Mouse (Mus musculus) kidney, postnatal 25 days (tissue): ENCODE results near the gene Naif1.

Experiments used
- DNase-seq, 2 experiments: peaks; one replicate each; pipeline ENCODE4 v3.0.0; 2021; ENCODE audit warnings: mixed read lengths in 2 of 2

The Naif1 gene

DNA sequence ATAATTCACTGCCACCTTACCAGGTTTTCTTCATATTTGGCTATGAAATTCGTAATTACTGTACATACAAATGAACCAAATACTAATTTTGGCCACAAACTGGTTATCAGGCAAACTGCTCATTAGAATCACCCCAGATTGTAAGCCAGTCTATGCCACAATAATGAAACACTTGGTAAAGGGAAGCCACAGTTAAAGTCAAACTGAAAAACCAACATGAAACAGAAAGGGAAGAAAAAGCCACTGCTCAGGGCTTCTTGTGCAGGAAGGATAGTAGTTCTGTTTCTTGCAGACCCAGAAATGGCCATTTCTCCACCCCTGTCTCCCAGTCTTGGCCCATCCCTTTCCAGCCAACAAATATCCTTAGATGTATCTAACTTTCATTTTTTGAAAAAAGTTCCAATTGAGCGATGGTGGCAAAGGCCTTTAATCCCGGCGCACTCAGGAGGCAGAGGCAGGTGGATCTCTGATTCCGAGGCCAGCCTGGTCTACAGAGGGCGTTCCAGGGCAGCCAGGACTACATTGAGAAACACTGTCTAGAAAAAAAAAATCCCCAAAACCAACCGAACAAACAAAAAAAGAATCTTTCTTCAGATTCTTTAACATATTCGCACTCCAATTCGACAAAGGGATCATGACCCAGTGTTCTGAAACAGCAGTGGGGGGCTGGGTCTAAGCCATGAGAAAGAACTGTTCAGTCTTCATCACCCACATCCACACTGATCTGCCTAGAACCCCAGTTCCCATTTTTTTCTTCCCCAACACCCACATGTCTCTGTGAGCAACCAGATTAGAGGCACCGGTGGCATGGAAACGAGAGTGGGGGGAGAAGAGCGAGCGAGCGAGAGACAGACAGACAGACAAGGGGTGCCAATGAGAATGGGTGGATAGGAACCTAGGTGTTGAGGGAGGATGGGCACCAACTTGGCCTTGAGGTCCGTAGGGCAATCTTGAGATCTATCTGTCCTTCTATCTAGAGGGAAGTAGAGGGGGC is at the start of gene Naif1:
Gene Naif1 (plus strand): TSS at position 697 of the 994 bp plus-strand sequence.
- DNase-seq = no peak

DNA sequence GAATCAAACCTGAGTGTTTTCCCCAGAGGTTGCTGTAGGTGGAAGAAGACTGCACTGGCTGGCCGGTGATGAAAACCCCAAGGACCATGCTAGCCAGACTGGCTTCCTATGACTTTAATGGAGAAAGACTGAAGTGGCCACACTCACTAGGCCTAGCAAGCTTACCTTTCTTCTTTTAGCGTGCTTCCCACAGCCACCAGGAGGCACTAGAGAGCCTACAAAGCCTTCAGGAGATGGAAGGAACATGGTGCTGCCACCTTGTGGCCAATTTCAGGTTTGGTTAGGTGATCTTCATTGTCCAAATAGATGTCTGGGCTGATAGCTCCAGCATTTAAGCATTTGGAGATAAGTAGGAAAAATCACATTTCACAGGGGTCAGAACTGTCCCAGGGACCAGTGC is 45.6 kb upstream of the Naif1 start:
- DNase-seq = peak; percentile 94 to 100

DNA sequence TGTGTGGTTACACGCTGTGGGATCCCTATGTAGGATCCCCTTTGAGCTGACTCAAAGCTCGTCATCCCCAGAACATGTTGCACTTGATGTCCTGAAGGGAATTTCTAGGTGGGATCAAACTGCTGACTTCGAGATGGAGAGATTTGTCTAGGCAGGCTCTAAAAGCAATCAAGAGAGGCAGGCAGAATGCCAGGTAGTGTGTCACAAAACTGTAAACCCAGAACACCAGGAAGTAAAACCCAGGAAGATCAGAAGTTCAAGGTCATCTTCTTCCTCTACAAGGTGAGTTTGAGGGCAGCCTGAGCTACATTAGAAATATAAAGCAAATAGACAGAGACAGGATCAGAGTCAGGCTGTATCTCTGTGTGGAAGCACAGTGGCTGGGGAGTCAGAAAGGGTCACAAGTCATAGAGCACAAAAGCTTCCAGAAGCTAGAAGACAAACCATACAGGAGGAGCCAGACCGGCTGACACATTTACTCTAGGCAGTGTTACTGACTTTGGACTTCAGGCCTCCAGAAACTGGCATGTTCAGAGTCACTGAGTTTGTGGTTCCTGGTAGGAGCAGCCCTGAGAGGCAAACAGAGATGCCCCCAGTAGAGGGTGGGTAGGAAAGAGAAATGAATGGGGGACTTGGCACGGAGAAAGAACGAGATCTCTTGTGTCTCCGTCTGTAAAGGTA is 43.0 kb upstream of the Naif1 start:
- peak; percentile 45 to 71 for DNase-seq

DNA sequence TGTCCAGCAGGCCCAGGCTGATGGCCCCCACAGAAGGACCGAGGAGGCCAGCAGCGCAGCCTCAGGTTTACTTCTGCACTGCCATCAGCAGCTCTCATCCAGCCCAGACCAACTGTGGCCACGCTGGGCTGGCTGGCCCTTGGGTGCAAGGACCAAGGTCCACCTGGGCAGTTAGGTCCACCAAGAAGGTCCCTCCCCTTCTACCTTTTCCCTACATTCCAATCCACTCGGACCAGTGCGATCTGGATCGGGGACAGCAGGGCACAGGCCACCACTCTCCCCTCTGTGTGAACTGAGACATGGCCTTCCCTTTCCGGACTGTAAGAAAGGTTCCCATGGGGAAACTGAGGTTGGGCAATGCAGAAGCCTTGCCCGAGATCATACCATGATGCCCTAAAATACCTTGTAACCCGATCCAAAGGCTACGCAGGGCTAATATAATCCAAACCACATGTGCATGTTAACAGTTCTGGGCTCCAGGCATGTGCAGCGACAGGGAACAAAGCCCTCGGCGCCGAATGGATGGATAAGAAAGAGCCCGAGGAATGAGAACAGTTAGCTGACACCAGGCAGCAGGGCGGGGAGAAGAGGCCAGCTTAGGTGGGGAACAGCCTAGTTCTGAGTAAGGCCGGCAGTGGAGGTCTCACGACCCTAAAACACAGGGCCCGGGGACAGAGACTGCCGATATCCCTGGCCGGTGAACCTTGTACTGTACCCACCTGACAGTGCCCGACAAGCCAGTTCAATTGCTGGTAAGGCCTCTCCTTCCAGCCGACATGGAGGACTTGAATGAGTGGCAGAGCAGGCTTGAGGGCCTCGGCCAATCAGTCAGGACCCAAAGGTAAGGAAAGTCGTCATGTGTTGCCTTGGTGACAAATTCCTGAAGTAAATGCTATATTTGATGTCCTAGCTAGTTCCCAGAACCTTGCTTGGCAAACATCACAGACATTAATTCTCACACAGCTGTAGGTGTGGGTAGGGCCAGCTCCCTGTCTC is 41.5 kb upstream of the Naif1 start:
- DNase-seq = peak; percentile 80 to 96

DNA sequence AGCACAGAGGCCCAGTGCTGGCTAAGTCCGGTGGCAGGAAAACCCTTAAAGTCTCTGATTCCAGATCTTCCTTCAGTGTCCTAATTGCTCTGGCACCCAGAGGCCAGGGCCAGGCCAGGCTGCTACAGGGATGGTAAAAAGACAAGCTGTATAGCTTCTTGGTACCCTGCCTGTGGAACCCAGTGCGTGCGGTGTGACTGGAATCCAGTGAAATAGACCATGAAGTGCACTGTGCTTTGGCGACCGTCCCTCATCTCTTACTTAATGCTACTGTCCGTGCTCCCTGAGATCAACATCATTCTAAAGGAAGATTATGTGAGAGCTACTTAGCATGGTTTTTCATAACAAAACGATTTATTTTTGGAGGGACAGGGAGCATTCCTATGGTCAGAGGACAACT is 38.9 kb upstream of the Naif1 start:
- peak; percentile 43 to 66 for DNase-seq

DNA sequence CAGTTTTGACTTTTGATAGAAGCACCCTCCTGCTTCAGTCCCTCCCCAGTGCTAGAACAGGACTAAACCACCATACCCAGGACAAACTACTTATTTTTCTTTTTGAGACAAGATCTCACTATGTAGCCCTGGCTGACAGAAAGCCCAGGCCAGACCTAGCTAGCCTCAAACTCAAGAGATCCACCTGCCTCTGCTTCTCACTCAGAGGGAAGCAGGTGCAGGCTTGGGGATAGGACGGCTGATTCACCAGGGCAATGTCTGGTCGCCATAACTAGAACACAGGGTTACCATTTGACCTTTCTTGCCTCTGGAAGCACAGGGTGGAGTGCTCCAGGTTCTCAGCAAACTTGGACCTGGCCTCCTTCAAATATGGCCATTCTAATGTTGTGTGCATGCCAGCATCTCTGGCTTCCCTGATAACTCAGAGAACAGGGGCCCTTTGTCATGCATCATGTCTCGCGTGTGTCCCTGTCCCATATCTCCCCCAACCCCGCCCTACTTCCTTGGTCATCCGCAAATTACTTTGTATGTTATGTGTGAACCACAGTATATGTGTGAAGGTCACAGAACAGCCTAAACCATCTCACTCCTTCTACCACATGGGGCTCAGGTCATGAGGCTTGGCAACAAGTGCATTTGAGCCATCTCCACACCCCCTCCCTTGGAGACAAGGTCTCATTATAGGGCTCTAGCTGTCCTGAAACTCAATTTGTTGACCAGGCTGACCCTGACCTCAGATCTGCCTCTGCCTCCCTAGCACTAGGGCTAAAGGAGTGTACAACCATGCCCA is 37.3 kb upstream of the Naif1 start:
- peak in 1 of 2 experiments; percentile 74 for DNase-seq

DNA sequence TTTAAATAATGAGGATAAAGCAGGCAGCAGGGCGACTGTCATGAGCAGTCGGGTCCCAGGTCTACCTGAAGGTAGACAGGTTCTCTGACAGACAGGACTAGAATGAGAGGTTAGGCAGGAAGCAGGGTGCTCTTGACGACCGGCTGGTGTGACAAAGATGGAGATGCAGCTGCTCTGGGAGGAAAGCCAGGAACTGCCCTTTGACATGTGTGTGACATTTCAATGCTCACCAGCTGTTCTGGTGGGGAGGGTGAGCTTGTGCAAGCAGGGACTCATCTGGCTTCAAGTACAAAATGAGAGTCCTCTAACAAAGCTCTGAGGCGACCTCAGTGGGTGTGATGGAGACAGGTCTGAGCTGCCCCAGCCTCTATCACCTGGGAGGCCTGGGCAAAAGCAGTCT is 36.3 kb upstream of the Naif1 start:
- peak; percentile 55 to 79 for DNase-seq

DNA sequence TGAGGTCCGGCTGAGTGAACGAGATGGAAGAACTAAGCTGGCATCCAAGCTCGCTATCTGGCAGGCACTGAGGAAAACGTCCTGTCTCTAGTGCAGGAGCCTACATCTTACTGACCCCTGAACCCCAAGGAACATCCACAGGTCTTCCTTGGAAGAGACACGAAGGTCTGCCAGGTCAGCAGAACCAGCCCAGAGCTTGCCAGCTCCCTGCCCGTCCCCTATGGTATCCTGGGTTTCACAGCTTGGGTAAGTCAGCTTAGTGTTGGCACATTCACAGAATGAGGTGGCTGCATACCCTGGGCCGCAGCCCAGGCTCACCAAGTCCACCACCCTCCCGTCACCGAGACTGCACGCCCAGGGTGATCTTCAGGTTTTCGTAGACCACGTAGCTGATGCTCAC is 34.5 kb upstream of the Naif1 start:
- peak in 1 of 2 experiments; percentile 79 for DNase-seq

DNA sequence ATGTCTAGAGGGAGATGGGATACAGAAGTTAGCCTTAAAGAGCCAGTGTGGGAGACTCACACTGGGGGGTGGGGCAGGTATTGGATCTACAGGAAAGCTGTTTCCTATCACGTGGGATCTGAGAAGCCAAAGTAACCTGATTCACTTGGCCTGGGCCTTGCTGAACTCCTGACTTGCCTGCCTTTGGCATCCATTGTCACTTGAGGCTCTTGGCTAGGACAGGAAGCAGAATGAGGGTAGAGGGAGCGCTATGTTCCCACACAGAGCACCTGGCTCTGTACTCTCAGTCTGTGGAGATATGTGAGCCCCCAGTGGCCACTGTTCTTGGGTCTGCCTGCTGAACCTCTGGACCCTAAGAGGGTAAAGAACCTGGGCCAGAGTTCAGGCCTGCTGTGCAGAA is 33.7 kb upstream of the Naif1 start:
- no peak for DNase-seq

DNA sequence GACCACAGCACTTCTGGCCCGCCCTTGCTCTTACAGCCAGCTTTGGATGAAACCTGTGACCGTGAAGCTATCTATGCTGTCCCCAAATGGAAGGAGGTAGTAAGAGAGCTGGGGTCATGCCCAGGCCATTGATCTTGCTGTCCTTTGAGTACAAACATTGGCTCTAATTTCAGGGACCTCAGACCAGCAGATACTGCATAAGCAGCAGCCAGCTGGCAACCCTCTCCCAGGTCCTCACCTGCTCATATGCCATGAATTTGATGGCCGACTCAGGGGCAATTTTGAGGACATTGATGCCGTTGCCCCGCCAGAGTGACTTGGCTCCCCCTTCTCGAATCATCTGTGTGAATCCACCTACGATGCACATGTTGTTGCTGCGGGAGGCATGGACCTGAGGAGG is 32.8 kb upstream of the Naif1 start:
- no peak for DNase-seq

DNA sequence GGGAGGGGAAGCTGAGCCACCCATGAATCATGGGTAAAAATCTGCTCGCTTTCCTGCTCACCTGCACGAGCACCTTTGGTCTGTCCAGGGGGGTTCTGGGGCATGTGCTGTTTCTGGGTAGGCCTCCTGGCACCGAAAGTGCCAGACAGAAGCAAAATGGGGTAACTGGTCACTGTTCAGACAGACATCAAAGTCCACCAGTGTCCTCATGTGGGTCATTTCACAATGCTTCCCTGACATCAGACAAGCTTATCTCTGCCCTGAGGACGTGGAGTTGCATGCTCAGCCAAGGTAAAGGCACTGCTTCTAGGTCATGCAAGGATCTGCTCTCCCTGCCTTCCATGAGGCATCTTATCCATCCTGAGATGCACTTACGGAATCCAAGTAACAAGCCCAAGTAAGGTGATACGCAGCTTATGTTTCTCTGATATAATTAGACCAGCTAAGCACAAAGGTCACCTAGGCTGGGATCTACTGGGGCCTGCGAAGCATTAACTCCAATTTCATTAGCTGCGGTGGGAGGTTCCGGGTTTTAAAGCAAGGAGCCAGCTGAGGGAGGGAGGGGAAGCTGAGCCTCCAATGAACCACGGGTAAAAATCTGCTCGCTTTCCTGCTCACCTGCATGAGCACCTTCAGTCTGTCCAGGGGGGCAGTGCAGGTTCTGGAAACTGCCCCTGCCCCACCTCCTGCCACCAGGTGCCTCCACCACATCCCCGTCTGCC is 31.7 kb upstream of the Naif1 start:
- peak; percentile 63 to 87 for DNase-seq

DNA sequence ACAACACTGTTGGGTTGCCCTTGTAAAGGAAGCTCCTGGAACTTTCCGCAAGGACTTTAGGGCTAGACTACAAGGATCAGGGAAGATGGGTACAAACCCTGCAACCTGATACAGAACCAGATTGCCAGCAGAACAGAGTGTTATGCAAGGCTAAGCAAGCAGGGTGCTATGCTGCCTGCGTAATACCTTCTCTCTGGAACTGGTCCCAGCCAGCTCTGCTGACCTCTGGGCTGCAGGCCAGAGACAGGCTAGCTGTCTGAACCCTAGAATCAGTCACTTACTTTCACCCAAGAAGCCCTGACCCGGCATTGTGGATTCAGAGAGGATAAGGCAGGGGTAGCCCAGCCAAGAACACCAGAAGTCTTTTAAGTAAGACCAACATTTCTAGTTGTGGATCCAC is 30.9 kb upstream of the Naif1 start:
- peak; percentile 89 to 94 for DNase-seq

DNA sequence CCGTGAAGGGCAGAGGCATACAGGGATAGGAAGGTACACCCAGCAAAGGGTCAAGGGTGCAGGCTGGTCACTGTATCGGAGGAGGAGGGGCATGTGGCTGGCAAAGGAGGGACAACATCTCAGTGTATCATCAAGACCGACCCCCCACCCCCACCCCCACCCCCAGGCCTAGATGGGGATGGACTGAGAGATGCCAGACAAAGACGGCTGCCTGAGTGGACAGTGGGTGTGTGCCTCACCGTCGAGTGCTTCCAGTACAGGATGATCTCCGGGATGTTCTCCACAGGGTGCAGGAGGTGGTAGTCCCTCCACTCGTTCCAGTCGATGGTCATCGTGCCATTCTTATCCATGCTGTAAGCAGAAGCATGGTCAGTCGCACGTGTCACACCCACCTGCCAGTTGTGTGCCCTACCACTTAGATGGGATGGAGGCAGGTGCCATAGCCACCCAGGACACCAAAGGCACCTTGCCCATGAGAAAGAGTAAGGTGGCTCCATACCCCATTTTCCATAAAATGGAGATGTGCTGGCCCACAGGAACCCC is 30.1 kb upstream of the Naif1 start:
- peak in 1 of 2 experiments; percentile 76 for DNase-seq

DNA sequence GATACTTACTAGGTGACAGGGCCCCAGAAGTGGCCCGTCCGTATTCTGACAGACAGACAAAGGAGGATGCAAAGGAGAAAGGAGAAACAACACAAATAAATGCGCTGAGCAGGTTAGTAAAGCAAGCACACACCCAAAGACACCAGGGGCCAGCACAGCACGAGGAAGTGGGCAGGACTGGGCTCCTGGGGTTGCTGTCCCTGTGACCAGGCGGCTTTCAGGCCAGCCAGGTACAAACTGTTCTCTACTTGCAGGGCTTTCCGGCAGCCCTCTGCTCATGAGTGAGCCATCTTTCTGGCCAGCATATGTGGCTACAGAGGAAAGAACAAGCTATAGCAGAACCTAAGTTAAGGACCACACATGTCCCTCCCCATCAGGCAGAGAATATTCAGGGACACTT is 29.6 kb upstream of the Naif1 start:
- peak in 1 of 2 experiments; percentile 78 for DNase-seq

DNA sequence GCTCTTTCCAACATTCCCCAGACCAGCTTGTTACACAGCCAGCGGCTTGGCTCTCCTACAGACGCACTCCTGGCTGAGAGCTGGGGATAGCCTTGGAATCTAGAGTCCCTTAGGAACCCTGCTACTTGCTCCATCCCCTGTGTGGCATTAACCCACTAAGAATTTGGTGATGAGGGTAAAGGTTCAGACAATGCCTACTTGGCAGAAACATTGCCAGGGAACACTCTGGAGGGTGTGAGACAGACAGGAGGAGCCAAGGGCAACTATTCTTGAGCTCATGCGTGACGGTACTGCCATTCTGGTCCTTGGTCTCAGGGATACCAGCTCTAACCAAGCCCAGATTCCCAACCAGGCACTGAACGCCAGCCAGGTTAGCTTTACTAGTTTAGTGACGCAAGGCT is 28.4 kb upstream of the Naif1 start:
- DNase-seq = peak; percentile 73 to 86

DNA sequence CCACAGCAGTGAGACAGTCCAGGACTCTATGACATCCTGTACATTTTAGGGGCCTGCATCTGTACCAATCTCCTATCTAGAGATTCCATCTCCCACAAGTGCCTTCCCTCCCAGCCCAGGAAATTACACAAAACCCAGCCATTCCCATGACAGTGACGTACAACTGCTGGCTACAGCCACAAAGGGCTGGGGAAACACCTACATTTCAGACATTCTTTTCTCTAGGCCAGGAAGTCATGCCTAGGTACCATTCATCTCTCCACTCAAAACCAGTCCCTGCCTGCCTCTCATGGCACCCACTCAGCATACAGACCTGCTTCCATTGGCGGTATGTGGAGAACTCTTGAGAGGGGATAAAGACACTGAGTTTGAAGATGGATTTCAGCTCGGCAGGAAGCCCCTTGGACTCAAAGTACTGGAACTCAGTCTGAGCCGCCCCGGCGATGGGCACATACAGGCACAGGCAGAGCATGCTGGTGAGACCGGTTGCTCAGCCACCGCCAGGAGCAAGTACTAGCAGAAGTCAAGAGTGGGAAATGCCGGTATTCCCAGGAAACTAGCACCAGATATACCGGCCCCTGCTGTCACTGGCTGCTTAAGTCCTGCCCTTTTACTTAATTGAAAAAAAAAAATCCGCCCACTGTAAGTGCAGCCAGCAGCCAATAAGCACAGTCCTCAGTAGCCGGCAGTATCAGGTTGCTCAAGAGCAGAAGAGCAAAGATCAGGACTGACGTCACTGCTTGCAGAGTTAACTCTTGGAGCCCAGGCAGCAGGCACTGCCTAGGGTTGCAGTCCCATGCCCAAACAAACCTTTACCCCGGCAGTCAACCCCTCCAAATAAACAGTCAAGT is 26.6 kb upstream of the Naif1 start:
- DNase-seq = peak; percentile 83 to 95

DNA sequence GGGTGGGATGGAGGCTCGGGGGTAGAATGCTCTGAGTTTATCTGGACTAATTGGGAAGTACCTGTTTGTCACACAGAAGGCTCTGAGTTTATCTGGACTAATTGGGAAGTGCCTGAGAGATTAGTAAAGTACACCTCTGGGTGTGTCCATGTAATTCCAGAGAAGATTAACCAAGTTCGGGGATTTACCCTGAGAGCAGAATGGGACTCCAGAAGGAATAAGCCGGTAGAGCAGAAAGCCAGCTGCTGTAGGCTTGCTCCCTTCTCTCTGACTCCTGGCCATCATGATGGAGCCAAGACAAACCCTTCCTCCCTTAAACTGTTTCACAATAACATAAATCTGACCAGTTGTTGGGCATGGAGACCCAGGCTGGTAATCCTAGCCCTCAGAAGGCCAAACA is 25.5 kb upstream of the Naif1 start:
- peak in 1 of 2 experiments; percentile 33 for DNase-seq

DNA sequence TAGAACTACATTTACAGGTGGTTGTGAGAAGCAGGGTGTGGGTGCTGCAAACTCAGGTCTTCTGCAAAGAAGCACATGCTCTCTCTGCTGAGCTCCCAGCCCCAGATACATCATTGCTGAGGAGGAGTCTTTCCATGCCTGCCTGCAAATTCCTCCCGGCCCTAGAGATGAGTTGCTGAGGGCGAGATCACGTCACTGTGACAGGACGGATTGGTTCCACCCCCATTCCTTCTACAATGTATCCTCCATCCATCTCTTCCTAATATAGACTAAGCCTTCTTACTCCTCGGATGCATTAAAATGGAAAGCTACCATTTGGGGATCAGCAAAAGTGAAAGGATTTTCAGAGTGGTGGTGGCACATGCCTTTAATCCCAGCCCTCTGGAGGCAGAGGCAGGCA is 24.7 kb upstream of the Naif1 start:
- DNase-seq = peak in 1 of 2 experiments; percentile 30

DNA sequence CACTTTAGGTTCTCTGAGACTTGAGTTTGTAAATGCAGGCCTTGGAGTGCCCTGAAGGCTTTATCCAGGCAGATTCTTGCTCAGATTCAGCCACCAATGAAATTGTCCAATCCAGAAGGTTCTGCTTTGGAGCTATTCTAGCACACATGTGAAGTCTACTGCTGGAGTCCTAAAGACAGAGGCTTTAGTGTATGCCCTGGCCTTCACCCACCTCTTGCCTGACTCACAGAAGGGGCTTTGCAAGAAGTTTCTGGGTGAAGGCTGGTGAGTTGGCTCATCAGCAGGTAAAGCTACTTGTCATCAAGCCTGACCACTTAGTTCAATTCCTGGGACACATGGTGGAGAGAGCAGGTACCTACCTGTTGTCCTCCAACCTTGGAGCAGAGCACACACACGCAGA is 24.1 kb upstream of the Naif1 start:
- DNase-seq = peak in 1 of 2 experiments; percentile 28

DNA sequence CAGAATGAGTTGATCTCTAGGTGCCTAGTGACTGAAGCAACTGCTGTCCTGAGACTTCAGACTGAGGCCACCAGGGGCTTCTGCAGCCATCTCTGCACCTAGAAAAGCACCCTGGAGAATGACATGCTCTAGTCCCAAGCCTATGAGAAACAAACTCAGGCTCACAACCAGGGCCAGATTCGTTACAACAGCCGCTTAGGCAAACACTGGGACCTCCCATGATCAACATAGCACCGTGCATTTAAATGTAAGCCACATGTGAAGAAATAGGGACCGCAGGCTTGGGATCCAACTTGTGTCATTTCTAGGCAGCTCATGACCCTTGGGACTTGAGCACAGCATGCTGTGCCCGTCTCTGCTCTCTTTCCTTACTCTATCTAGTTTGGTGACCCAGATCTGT is 22.5 kb upstream of the Naif1 start:
- peak in 1 of 2 experiments; percentile 29 for DNase-seq
